Mouse (Mus musculus): ENCODE data around the gene Akt3.

Akt3 gene

GRCm38 (mm10) chr1:176985691-176986090 lies 272.3 kb downstream of the Akt3 start:
- DNase-seq (ENCODE audit: low read depth, low spot score): no peak

- DNase-seq (ENCODE audit: low read depth, low spot score): no peak
These were observed 275.3 kb downstream of the Akt3 start for GRCm38 (mm10) chr1:176982671-176983070.

DNA sequence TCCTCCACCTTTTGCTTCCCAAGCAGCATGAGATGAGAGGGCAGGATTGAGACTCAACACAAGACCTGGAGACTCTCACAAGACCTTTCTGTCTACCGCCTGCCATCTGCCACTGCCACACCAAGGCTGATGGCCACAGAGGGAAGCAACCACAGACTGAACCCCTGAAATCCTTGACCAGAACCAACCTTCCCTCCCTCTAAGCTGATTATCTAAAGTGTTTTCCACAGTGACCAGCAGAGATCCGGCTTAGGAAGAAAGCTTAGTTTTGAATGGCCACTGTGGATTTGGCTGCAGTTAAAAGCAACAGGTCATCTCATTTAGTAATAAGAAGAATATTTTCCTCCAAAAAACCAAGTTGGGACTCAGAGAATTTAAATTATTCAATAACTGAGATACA lies 276.5 kb downstream of the Akt3 start:
- no peak for DNase-seq (ENCODE audit: low read depth, low spot score)

GRCm38 (mm10) chr1:176980801-176981400 lies 277.1 kb downstream of the Akt3 start:
- no peak for DNase-seq (ENCODE audit: low read depth, low spot score)

- no peak for DNase-seq (ENCODE audit: low read depth, low spot score)
These were observed 277.9 kb downstream of the Akt3 start for GRCm38 (mm10) chr1:176980140-176980539.

- no peak for DNase-seq (ENCODE audit: low read depth, low spot score)
These were observed 278.8 kb downstream of the Akt3 start for GRCm38 (mm10) chr1:176979235-176979634.

DNA sequence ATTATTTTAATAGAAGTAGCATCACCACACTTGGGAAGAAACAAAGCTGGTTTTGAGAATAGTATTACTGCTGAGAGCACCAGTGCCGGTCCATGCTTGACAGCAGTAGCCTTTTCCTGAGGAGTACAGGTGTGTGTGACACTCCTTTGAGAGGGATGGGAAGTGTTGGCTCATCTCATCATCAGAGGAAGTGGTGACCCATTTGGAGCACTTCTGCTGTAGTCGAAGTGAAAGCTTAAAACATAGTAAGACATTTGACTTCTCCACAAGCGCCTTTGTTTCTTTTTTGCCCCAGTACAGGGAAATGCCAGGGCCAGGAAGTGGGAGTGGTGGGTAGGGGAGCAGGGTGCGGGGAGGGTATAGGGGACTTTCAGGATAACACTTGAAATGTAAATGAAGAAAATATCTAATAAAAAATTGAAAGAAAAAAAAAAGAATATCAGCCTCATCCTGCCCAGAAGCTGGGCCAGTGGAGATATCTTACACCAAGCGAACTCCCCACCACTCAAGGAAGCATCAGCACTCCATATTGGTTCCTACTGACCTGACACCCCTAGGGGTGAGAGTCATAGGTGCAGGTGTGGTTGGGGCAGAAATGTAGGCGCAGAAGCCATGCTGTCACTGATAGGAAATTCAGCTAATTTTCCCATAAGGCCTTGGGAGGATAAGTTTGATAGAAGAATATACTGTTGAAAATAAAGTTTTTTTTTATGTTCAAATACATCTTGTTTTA lies 284.5 kb downstream of the Akt3 start:
- DNase-seq (ENCODE audit: low read depth, low spot score): no peak

DNA sequence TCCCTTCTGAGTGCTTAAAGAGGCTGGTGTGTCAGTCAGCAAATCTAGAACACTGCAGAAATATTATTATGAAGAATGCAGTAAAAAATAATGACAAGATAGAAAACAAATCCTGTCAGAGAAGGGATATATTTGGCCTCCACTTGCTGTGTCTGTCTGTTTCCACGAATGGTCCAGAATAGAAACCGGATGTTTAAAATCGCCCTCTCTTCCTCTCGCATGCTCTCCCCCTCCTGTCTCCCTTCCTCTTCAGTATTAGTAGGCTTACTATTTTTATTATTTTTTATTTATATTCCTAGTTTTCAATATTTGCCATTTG lies 286.6 kb downstream of the Akt3 start:
- DNase-seq (ENCODE audit: low read depth, low spot score): no peak

DNA sequence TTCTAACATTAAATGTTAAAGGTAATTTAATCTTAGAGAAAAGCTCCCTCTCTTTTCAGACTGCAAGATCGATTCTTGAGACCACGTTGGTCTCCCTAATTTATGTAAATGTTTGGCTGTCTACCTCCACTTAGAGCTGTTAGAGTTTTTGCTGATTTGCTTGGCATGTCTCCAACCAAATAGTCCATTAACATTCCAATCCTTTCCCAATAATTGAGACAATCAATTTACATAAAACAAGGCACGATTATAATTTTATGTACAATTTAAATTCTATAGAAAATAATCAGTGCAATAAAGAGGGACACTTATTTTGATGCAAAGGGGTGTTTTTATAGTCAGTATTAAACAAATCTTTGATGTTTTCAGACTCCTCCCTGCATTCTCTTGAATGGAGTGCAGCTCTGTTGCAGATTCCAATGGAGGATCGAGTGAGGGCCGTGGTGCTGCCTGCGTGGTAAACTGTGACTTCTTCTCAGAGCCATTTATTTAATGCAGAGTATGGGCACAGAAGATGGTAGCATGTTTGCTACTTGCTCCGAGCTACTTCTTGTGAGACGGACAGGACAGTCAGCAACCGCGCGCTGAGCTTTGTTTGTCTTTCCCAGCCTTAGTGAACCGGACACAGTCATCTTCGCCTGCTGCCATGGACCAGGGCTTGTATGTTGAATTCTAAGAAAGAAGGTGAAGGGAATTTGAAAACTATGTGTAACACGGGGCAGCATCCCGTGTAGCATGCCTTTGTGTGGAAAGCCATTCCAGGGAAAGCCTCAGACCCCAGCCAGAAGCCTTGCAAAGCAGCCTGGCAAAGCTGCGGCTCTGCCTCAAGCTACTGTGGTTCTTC lies 287.1 kb downstream of the Akt3 start:
- no peak for DNase-seq (ENCODE audit: low read depth, low spot score)

All from ES-CJ7 (cell line).